Mouse (Mus musculus): ENCODE data around the gene Ncam1. TPM values are rescaled to one million over a fixed set of nuclear protein-coding genes. Genes with fewer than 3 reads are reported as not detected.
A peak's percentile ranks its signal among the peaks of the same experiment; 100 is the strongest.

Ncam1 gene
- total and polyA plus RNA-seq, 3 experiments: 0.05 to 2.1 TPM; not detected in 1

GRCm38 (mm10) chr9:49530739-49531138, 268.0 kb downstream of the Ncam1 start:
- Histone ChIP-seq H3K4me1 (ENCODE audit: insufficient read depth, low read depth, low read length) (no peaks in the 10 kb centered on the region), H3K4me3 (ENCODE audit: low read depth, low read length) (no peak overlapping the region), H3K36me3 (replicated peaks) (no peaks in the 10 kb centered on the region), H3K27me3 (ENCODE audit: insufficient read depth, low read length) (no peaks in the 10 kb centered on the region), H3K9me3 (replicated peaks) (peaks cover 8% of the 10 kb centered on the region)
- DNase-seq (ENCODE audit: low spot score) (no peak), ATAC-seq (ENCODE audit: extremely low read depth, insufficient number of reproducible peaks, low FRiP score, poor library complexity, severe bottlenecking) (no peak)
- TF ChIP-seq TAL1 (conservative IDR thresholded peaks at IDR 0.05; ENCODE audit: low read depth, low read length) (no peak), POLR2AphosphoS5 (IDR thresholded peaks at IDR 0.05; ENCODE audit: insufficient replicate concordance, low read depth, low read length) (no peak), GATA1 (IDR thresholded peaks at IDR 0.05; ENCODE audit: borderline replicate concordance, low read length) (no peak), GATA2 (IDR thresholded peaks at IDR 0.05; ENCODE audit: borderline replicate concordance, low read depth, low read length) (no peak), CTCF (IDR thresholded peaks at IDR 0.05; ENCODE audit: low read depth, low read length) (no peak)

GRCm38 (mm10) chr9:49529366-49529959, 269.3 kb downstream of the Ncam1 start:
- Histone ChIP-seq H3K4me1 (ENCODE audit: insufficient read depth, low read depth, low read length) (no peaks in the 10 kb centered on the region), H3K9me3 (replicated peaks) (peaks cover 12% of the 10 kb centered on the region), H3K27me3 (ENCODE audit: insufficient read depth, low read length) (no peaks in the 10 kb centered on the region), H3K36me3 (replicated peaks) (no peaks in the 10 kb centered on the region), H3K4me3 (ENCODE audit: low read depth, low read length) (no peak overlapping the region)
- no peak for ATAC-seq (ENCODE audit: extremely low read depth, insufficient number of reproducible peaks, low FRiP score, poor library complexity, severe bottlenecking)
- no peak for TF ChIP-seq GATA2 (IDR thresholded peaks at IDR 0.05; ENCODE audit: borderline replicate concordance, low read depth, low read length)
- TF ChIP-seq POLR2AphosphoS5 (IDR thresholded peaks at IDR 0.05; ENCODE audit: insufficient replicate concordance, low read depth, low read length): no peak
- TF ChIP-seq TAL1 (conservative IDR thresholded peaks at IDR 0.05; ENCODE audit: low read depth, low read length): no peak
- TF ChIP-seq GATA1 (IDR thresholded peaks at IDR 0.05; ENCODE audit: borderline replicate concordance, low read length): no peak
- TF ChIP-seq CTCF (IDR thresholded peaks at IDR 0.05; ENCODE audit: low read depth, low read length): no peak
- DNase-seq (ENCODE audit: low spot score): no peak

- ATAC-seq (ENCODE audit: extremely low read depth, insufficient number of reproducible peaks, low FRiP score, poor library complexity, severe bottlenecking): no peak
Measured at GRCm38 (mm10) chr9:49528943-49529342, 269.8 kb downstream of the Ncam1 start.

GRCm38 (mm10) chr9:49528026-49528425, 270.7 kb downstream of the Ncam1 start:
- Histone ChIP-seq H3K27me3 (ENCODE audit: insufficient read depth, low read length) (no peaks in the 10 kb centered on the region), H3K4me1 (ENCODE audit: insufficient read depth, low read depth, low read length) (no peaks in the 10 kb centered on the region), H3K4me3 (ENCODE audit: low read depth, low read length) (no peak overlapping the region), H3K9me3 (replicated peaks) (peaks cover 12% of the 10 kb centered on the region; the same call in 1 of the 2 replicates), H3K36me3 (replicated peaks) (no peaks in the 10 kb centered on the region)
- DNase-seq (ENCODE audit: low spot score) (no peak), ATAC-seq (ENCODE audit: extremely low read depth, insufficient number of reproducible peaks, low FRiP score, poor library complexity, severe bottlenecking) (no peak)
- TF ChIP-seq TAL1 (conservative IDR thresholded peaks at IDR 0.05; ENCODE audit: low read depth, low read length) (no peak), GATA1 (IDR thresholded peaks at IDR 0.05; ENCODE audit: borderline replicate concordance, low read length) (no peak), CTCF (IDR thresholded peaks at IDR 0.05; ENCODE audit: low read depth, low read length) (no peak), POLR2AphosphoS5 (IDR thresholded peaks at IDR 0.05; ENCODE audit: insufficient replicate concordance, low read depth, low read length) (no peak), GATA2 (IDR thresholded peaks at IDR 0.05; ENCODE audit: borderline replicate concordance, low read depth, low read length) (no peak)

More at GRCm38 (mm10) chr9:49528943-49529342, 269.8 kb downstream of the Ncam1 start:
- H3K4me1 ChIP-seq (ENCODE audit: insufficient read depth, low read depth, low read length): no peaks in the 10 kb centered on the region
- no peaks in the 10 kb centered on the region for H3K27me3 ChIP-seq (ENCODE audit: insufficient read depth, low read length)
- H3K9me3 ChIP-seq (replicated peaks): 0 out of 2 replicates have a peak, but pooled peaks cover 8% of the 10 kb centered on the region
- no peaks in the 10 kb centered on the region for H3K36me3 ChIP-seq (replicated peaks)
- H3K4me3 ChIP-seq (ENCODE audit: low read depth, low read length): no peak overlapping the region
- no peak for DNase-seq (ENCODE audit: low spot score)
- TF ChIP-seq GATA1 (IDR thresholded peaks at IDR 0.05; ENCODE audit: borderline replicate concordance, low read length) (no peak), POLR2AphosphoS5 (IDR thresholded peaks at IDR 0.05; ENCODE audit: insufficient replicate concordance, low read depth, low read length) (no peak), CTCF (IDR thresholded peaks at IDR 0.05; ENCODE audit: low read depth, low read length) (0 out of 2 replicates have a peak, but pooled peaks have one; percentile 15), GATA2 (IDR thresholded peaks at IDR 0.05; ENCODE audit: borderline replicate concordance, low read depth, low read length) (no peak), TAL1 (conservative IDR thresholded peaks at IDR 0.05; ENCODE audit: low read depth, low read length) (no peak)

GRCm38 (mm10) chr9:49527340-49527739, 271.4 kb downstream of the Ncam1 start:
- Histone ChIP-seq H3K4me1 (ENCODE audit: insufficient read depth, low read depth, low read length) (no peaks in the 10 kb centered on the region), H3K27me3 (ENCODE audit: insufficient read depth, low read length) (no peaks in the 10 kb centered on the region), H3K9me3 (replicated peaks) (peaks cover 12% of the 10 kb centered on the region; the same call in 1 of the 2 replicates), H3K4me3 (ENCODE audit: low read depth, low read length) (no peak overlapping the region), H3K36me3 (replicated peaks) (no peaks in the 10 kb centered on the region)
- ATAC-seq (ENCODE audit: extremely low read depth, insufficient number of reproducible peaks, low FRiP score, poor library complexity, severe bottlenecking) (no peak), DNase-seq (ENCODE audit: low spot score) (no peak)
- no peak for TF ChIP-seq POLR2AphosphoS5 (IDR thresholded peaks at IDR 0.05; ENCODE audit: insufficient replicate concordance, low read depth, low read length)

- Histone ChIP-seq H3K4me3 (ENCODE audit: low read depth, low read length) (no peak overlapping the region), H3K4me1 (ENCODE audit: insufficient read depth, low read depth, low read length) (no peaks in the 10 kb centered on the region), H3K9me3 (replicated peaks) (peaks cover 14% of the 10 kb centered on the region), H3K27me3 (ENCODE audit: insufficient read depth, low read length) (no peaks in the 10 kb centered on the region), H3K36me3 (replicated peaks) (no peaks in the 10 kb centered on the region)
- ATAC-seq (ENCODE audit: extremely low read depth, insufficient number of reproducible peaks, low FRiP score, poor library complexity, severe bottlenecking) (no peak), DNase-seq (ENCODE audit: low spot score) (no peak)
- no peak for TF ChIP-seq CTCF (IDR thresholded peaks at IDR 0.05; ENCODE audit: low read depth, low read length)
- no peak for TF ChIP-seq GATA1 (IDR thresholded peaks at IDR 0.05; ENCODE audit: borderline replicate concordance, low read length)
- no peak for TF ChIP-seq TAL1 (conservative IDR thresholded peaks at IDR 0.05; ENCODE audit: low read depth, low read length)
- no peak for TF ChIP-seq GATA2 (IDR thresholded peaks at IDR 0.05; ENCODE audit: borderline replicate concordance, low read depth, low read length)
- no peak for TF ChIP-seq POLR2AphosphoS5 (IDR thresholded peaks at IDR 0.05; ENCODE audit: insufficient replicate concordance, low read depth, low read length)
Measured at GRCm38 (mm10) chr9:49524721-49525120, 274.0 kb downstream of the Ncam1 start.
